Mouse (Mus musculus): ENCODE results near the gene Whrn.

- TF ChIP-seq EP300 (optimal IDR thresholded peaks at IDR 0.05) (no peak), CTCF (IDR thresholded peaks at IDR 0.05; ENCODE audit: low read depth) (no peak)
These were observed 122.4 kb downstream of the Whrn start for GRCm38 (mm10) chr4:63373404-63373803.
